Mouse (Mus musculus) MEL (cell line): ENCODE measurements around the gene Hmgb2.

Experiments
- CTCF ChIP-seq, 3 experiments: IDR thresholded peaks in 2 of 3; conservative IDR thresholded peaks in 1 of 3; 2 replicates each; pipeline ENCODE4 v1.5.1; 2011 to 2012; ENCODE audit warnings: low read length in 3 of 3, low read depth in 2 of 3, mild to moderate bottlenecking in 2 of 3, improper control_type of control experiment in 1 of 3, inconsistent platforms in 1 of 3, mixed read lengths in 1 of 3, moderate library complexity in 1 of 3; ENCODE audit not compliant: control insufficient read depth in 1 of 3, insufficient read depth in 1 of 3, poor library complexity in 1 of 3, severe bottlenecking in 1 of 3
- E2F4 ChIP-seq: IDR thresholded peaks from 2 replicates; pipeline ENCODE4 v1.6.1; 2011; ENCODE audit warnings: low read depth, low read length, improper control_type of control experiment, borderline replicate concordance
- ELF1 ChIP-seq: IDR thresholded peaks from 2 replicates; pipeline ENCODE4 v1.6.1; 2014; ENCODE audit warnings: low read depth, mild to moderate bottlenecking, inconsistent platforms, low read length, improper control_type of control experiment, moderate library complexity
- GABPA ChIP-seq: IDR thresholded peaks from 2 replicates; pipeline ENCODE4 v1.6.1; 2012; ENCODE audit warnings: low read depth, mild to moderate bottlenecking, inconsistent platforms, low read length, improper control_type of control experiment, moderate library complexity
- POLR2A ChIP-seq, 2 experiments: IDR thresholded peaks; 2 replicates each; pipeline ENCODE4 v1.6.1; 2011 to 2012; ENCODE audit warnings: low read length in 2 of 2, mild to moderate bottlenecking in 2 of 2, control low read depth in 1 of 2, improper control_type of control experiment in 1 of 2, low read depth in 1 of 2, moderate library complexity in 1 of 2; ENCODE audit not compliant: control insufficient read depth in 1 of 2, insufficient read depth in 1 of 2, poor library complexity in 1 of 2
- SMC3 ChIP-seq: IDR thresholded peaks from 2 replicates; pipeline ENCODE4 v1.6.1; 2011; ENCODE audit warnings: low read depth, low read length, improper control_type of control experiment
- USF1 ChIP-seq: IDR thresholded peaks from 2 replicates; pipeline ENCODE4 v1.6.1; 2014; ENCODE audit warnings: low read depth, mild to moderate bottlenecking, inconsistent platforms, low read length, improper control_type of control experiment, moderate library complexity
- ZMIZ1 ChIP-seq: IDR thresholded peaks from 2 replicates; pipeline ENCODE4 v1.6.1; 2012; ENCODE audit warnings: low read depth, mild to moderate bottlenecking, inconsistent platforms, low read length, improper control_type of control experiment, moderate library complexity

GRCm38 (mm10) chr8:57480606-57481005 lies 31.1 kb upstream of the Hmgb2 start:
- TF ChIP-seq E2F4 (no peak), USF1 (no peak), ZMIZ1 (no peak), GABPA (no peak), CTCF (IDR thresholded peaks at IDR 0.05 in 2 of 3, conservative IDR thresholded peaks at IDR 0.05 in 1 of 3; ENCODE audit: control insufficient read depth in 1 of 3, insufficient read depth in 1 of 3, low read depth in 2 of 3, low read length in 3 of 3, poor library complexity in 1 of 3, severe bottlenecking in 1 of 3) (no peak), POLR2A (IDR thresholded peaks at IDR 0.05; ENCODE audit: control insufficient read depth in 1 of 2, insufficient read depth in 1 of 2, low read depth in 1 of 2, low read length in 2 of 2, poor library complexity in 1 of 2) (no peak), ELF1 (no peak), SMC3 (no peak)
